Mouse (Mus musculus): ENCODE data around the gene Zfp566.

Zfp566 gene

GRCm38 (mm10) chr7:30060341-30060740 lies 30.0 kb downstream of the Zfp566 start:
- DNase-seq (ENCODE audit: extremely low read depth, low read depth, low spot score) = peak; percentile 80

- DNase-seq (ENCODE audit: extremely low read depth, low read depth, low spot score) = no peak
Observed at GRCm38 (mm10) chr7:30053591-30053990, 36.7 kb downstream of the Zfp566 start.

- no peak for DNase-seq (ENCODE audit: extremely low read depth, low read depth, low spot score)
Observed at GRCm38 (mm10) chr7:30050882-30051548, 39.3 kb downstream of the Zfp566 start, which contains the start of gene Zfp14. TSS of gene Zfp14 (minus strand) at chr7:30051380.

GRCm38 (mm10) chr7:30048126-30048525 lies 42.2 kb downstream of the Zfp566 start:
- DNase-seq (ENCODE audit: extremely low read depth, low read depth, low spot score) = no peak

GRCm38 (mm10) chr7:30044354-30044753 lies 46.0 kb downstream of the Zfp566 start:
- DNase-seq (ENCODE audit: extremely low read depth, low read depth, low spot score) = no peak

GRCm38 (mm10) chr7:30034331-30034730 lies 56.0 kb downstream of the Zfp566 start:
- DNase-seq (ENCODE audit: extremely low read depth, low read depth, low spot score) = no peak

- no peak for DNase-seq (ENCODE audit: extremely low read depth, low read depth, low spot score)
Observed at GRCm38 (mm10) chr7:30031379-30031778, 58.9 kb downstream of the Zfp566 start.

GRCm38 (mm10) chr7:30030677-30031076 lies 59.6 kb downstream of the Zfp566 start:
- no peak for DNase-seq (ENCODE audit: extremely low read depth, low read depth, low spot score)

- DNase-seq (ENCODE audit: extremely low read depth, low read depth, low spot score) = no peak
Observed at GRCm38 (mm10) chr7:30028572-30028971, 61.8 kb downstream of the Zfp566 start.
